Mouse (Mus musculus): ENCODE measurements at regions not wholly inside any gene's neighbourhood (a gene's known extent, or its start where the extent isn't known, plus 50 kb on each side); places are given as distances from the start of the nearest gene placed in this dataset.

- DNase-seq (ENCODE audit: low spot score), result no peak
- Histone ChIP-seq H3K36me3 (ENCODE audit: control insufficient read depth, insufficient read depth, low read length) (no peaks in the 10 kb centered on the region), H3K27me3 (ENCODE audit: control insufficient read depth, insufficient read depth, low read length) (no peaks in the 10 kb centered on the region), H3K9ac (ENCODE audit: low read length) (no peak overlapping the region), H3K4me1 (replicated peaks; ENCODE audit: control insufficient read depth, insufficient read depth, low read length) (no peaks in the 10 kb centered on the region), H3K9me3 (ENCODE audit: control insufficient read depth, low read length) (no peaks in the 10 kb centered on the region), H3K4me3 (ENCODE audit: low read depth, low read length) (no peak overlapping the region), H3K27ac (ENCODE audit: low read depth, low read length) (no peak overlapping the region), H3K4me2 (ENCODE audit: low read depth, low read length, severe bottlenecking) (no peak overlapping the region)
- no peak for ATAC-seq (replicated peaks; ENCODE audit: low FRiP score)
- 96% methylated on average over 5 of the region's 5 CpGs for WGBS
Observed at GRCm38 (mm10) chr13:6877018-6877901, 228.7 kb upstream of the Pfkp start.

- H3K36me3 ChIP-seq (ENCODE audit: control insufficient read depth, insufficient read depth, low read length), result no peaks in the 10 kb centered on the region
- H3K27me3 ChIP-seq (ENCODE audit: control insufficient read depth, insufficient read depth, low read length), result no peaks in the 10 kb centered on the region
- H3K4me2 ChIP-seq (ENCODE audit: low read depth, low read length, severe bottlenecking), result no peak overlapping the region
- no peak for DNase-seq (ENCODE audit: low spot score)
- no peak overlapping the region for H3K9ac ChIP-seq (ENCODE audit: low read length)
- H3K4me1 ChIP-seq (replicated peaks; ENCODE audit: control insufficient read depth, insufficient read depth, low read length), result no peaks in the 10 kb centered on the region
- no peaks in the 10 kb centered on the region for H3K9me3 ChIP-seq (ENCODE audit: control insufficient read depth, low read length)
- no peak overlapping the region for H3K4me3 ChIP-seq (ENCODE audit: low read depth, low read length)
- no peak for ATAC-seq (replicated peaks; ENCODE audit: low FRiP score)
- WGBS, result 83% methylated on average over 1 of the region's 1 CpGs
- no peak overlapping the region for H3K27ac ChIP-seq (ENCODE audit: low read depth, low read length)
Observed at GRCm38 (mm10) chr13:6862186-6862585, 213.6 kb upstream of the Pfkp start.

DNA sequence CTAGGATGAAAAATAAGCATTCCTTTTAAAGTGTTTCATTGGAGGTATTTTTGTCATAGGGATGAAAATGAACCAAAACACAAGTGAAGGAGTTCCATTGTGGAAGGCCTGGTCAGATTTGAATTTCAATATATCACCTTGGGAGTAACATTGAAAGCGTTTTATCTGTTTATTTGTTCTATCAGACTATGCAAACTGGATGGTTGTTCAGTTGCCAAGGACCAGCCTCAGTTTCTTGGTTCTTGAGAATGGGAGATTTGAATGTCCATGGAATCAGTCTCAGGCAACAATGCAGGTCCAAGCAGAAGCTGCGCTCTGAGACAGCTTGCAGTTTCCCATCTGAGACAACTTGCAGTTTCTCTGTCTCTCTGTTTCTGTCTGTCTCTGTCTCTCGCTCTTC is 211.0 kb upstream of the Pfkp start:
- H3K9ac ChIP-seq (ENCODE audit: low read length), result no peak overlapping the region
- no peaks in the 10 kb centered on the region for H3K36me3 ChIP-seq (ENCODE audit: control insufficient read depth, insufficient read depth, low read length)
- no peaks in the 10 kb centered on the region for H3K9me3 ChIP-seq (ENCODE audit: control insufficient read depth, low read length)
- no peak overlapping the region for H3K4me3 ChIP-seq (ENCODE audit: low read depth, low read length)
- H3K4me2 ChIP-seq (ENCODE audit: low read depth, low read length, severe bottlenecking), result no peak overlapping the region
- 88% methylated on average over 3 of the region's 3 CpGs for WGBS
- no peaks in the 10 kb centered on the region for H3K27me3 ChIP-seq (ENCODE audit: control insufficient read depth, insufficient read depth, low read length)
- H3K4me1 ChIP-seq (replicated peaks; ENCODE audit: control insufficient read depth, insufficient read depth, low read length), result no peaks in the 10 kb centered on the region; the same call in 1 of the 2 replicates
- ATAC-seq (replicated peaks; ENCODE audit: low FRiP score), result no peak
- no peak for DNase-seq (ENCODE audit: low spot score)
- no peak overlapping the region for H3K27ac ChIP-seq (ENCODE audit: low read depth, low read length)

DNA sequence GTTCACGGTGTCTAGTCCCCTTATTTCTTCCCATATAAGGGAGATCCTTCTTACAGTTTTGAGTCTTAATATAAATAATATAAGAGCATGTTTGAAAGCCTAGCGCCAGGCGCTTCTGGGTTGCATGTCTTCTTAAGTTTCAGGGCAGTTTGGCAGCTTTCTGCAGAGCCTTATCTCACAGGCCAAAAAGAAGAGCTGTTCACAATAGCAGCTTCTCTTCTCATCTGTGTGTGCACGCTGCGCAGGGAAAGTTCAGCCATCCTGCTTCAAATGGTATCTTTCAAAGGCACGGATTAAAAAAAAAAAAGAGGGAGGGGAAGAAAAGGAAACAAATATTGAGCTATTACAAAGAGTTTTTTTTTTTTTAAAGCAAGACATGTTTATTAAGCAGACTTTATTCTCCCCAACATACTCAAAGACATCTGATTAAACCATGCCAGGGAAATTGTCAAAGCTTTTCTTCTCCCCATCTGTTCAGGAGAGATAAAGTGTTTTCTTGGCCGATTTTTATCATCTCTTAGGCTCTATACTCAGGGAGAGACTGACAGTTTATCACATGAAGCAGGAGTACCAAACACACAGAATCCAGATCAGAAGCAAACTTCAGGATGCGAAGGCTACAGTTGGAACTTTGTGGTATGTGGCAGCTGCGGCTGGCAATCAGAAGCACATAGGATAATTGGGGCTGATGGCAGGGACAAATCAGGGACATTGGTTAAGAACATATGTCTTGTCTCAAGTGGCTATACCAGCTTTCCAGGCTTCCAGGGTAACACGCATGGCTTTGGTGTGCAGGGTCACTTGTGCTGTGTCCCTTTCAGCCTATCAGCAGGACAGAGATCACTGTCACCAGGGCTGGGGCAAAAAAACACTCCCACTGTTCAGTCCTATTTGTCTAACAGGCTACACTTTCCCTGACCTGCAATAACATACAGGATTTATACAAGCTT is 206.9 kb upstream of the Pfkp start:
- H3K27ac ChIP-seq (ENCODE audit: low read depth, low read length), result no peak overlapping the region
- WGBS, result 69% methylated on average over 10 of the region's 10 CpGs

DNA sequence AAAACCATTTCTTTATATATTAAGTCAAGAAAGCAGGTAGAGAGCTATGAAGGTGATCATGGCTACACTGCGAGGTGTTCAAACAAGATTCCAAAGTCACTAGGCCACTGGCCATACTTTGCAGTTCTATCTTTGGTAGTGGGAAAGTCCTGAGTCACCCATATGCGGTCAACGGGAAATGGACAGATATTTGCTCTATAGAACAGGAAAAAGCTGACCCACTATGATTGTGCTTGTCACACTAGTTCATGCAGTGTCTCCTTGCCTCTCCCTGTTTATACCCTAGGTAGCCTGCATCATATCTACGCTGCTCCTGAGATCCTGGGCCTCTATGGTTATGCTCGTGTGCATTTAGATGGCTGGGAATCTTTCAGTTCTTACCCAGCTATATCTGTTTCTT is 188.9 kb upstream of the Pfkp start:
- 89% methylated on average over 5 of the region's 5 CpGs for WGBS
- Histone ChIP-seq H3K36me3 (ENCODE audit: control insufficient read depth, insufficient read depth, low read length) (no peaks in the 10 kb centered on the region), H3K9ac (ENCODE audit: low read length) (no peak overlapping the region), H3K9me3 (ENCODE audit: control insufficient read depth, low read length) (no peaks in the 10 kb centered on the region), H3K4me1 (replicated peaks; ENCODE audit: control insufficient read depth, insufficient read depth, low read length) (no peaks in the 10 kb centered on the region), H3K27me3 (ENCODE audit: control insufficient read depth, insufficient read depth, low read length) (no peaks in the 10 kb centered on the region), H3K4me2 (ENCODE audit: low read depth, low read length, severe bottlenecking) (no peak overlapping the region), H3K4me3 (ENCODE audit: low read depth, low read length) (no peak overlapping the region), H3K27ac (ENCODE audit: low read depth, low read length) (no peak overlapping the region)
- DNase-seq (ENCODE audit: low spot score) (no peak), ATAC-seq (replicated peaks; ENCODE audit: low FRiP score) (no peak)

More for the DNA sequence above, 206.9 kb upstream of the Pfkp start:
- Histone ChIP-seq H3K9me3 (ENCODE audit: control insufficient read depth, low read length) (no peaks in the 10 kb centered on the region), H3K27me3 (ENCODE audit: control insufficient read depth, insufficient read depth, low read length) (no peaks in the 10 kb centered on the region), H3K9ac (ENCODE audit: low read length) (no peak overlapping the region), H3K4me3 (ENCODE audit: low read depth, low read length) (no peak overlapping the region), H3K36me3 (ENCODE audit: control insufficient read depth, insufficient read depth, low read length) (no peaks in the 10 kb centered on the region), H3K4me2 (ENCODE audit: low read depth, low read length, severe bottlenecking) (no peak overlapping the region), H3K4me1 (replicated peaks; ENCODE audit: control insufficient read depth, insufficient read depth, low read length) (no peaks in the 10 kb centered on the region; the same call in 1 of the 2 replicates)
- ATAC-seq (replicated peaks; ENCODE audit: low FRiP score) (peak; percentile 60), DNase-seq (ENCODE audit: low spot score) (no peak)

- Histone ChIP-seq H3K4me2 (ENCODE audit: low read depth, low read length, severe bottlenecking) (no peak overlapping the region), H3K9me3 (ENCODE audit: control insufficient read depth, low read length) (no peaks in the 10 kb centered on the region), H3K4me3 (ENCODE audit: low read depth, low read length) (no peak overlapping the region), H3K27me3 (ENCODE audit: control insufficient read depth, insufficient read depth, low read length) (no peaks in the 10 kb centered on the region), H3K27ac (ENCODE audit: low read depth, low read length) (no peak overlapping the region), H3K9ac (ENCODE audit: low read length) (no peak overlapping the region), H3K4me1 (replicated peaks; ENCODE audit: control insufficient read depth, insufficient read depth, low read length) (no peaks in the 10 kb centered on the region), H3K36me3 (ENCODE audit: control insufficient read depth, insufficient read depth, low read length) (no peaks in the 10 kb centered on the region)
- no peak for DNase-seq (ENCODE audit: low spot score)
- ATAC-seq (replicated peaks; ENCODE audit: low FRiP score), result peak; percentile 55
- 81% methylated on average over 1 of the region's 1 CpGs for WGBS
Observed at GRCm38 (mm10) chr13:6837075-6837422, 188.5 kb upstream of the Pfkp start.

GRCm38 (mm10) chr13:6836351-6837074 is 187.9 kb upstream of the Pfkp start:
- 30% methylated on average over 6 of the region's 6 CpGs for WGBS
- H3K27me3 ChIP-seq (ENCODE audit: control insufficient read depth, insufficient read depth, low read length), result no peaks in the 10 kb centered on the region
- no peaks in the 10 kb centered on the region for H3K36me3 ChIP-seq (ENCODE audit: control insufficient read depth, insufficient read depth, low read length)
- no peaks in the 10 kb centered on the region for H3K4me1 ChIP-seq (replicated peaks; ENCODE audit: control insufficient read depth, insufficient read depth, low read length)
- ATAC-seq (replicated peaks; ENCODE audit: low FRiP score) (peak; percentile 89), DNase-seq (ENCODE audit: low spot score) (peak; percentile 75)
- H3K4me2 ChIP-seq (ENCODE audit: low read depth, low read length, severe bottlenecking), result no peak overlapping the region
- no peak overlapping the region for H3K27ac ChIP-seq (ENCODE audit: low read depth, low read length)
- no peak overlapping the region for H3K4me3 ChIP-seq (ENCODE audit: low read depth, low read length)
- no peak overlapping the region for H3K9ac ChIP-seq (ENCODE audit: low read length)
- H3K9me3 ChIP-seq (ENCODE audit: control insufficient read depth, low read length), result no peaks in the 10 kb centered on the region

DNA sequence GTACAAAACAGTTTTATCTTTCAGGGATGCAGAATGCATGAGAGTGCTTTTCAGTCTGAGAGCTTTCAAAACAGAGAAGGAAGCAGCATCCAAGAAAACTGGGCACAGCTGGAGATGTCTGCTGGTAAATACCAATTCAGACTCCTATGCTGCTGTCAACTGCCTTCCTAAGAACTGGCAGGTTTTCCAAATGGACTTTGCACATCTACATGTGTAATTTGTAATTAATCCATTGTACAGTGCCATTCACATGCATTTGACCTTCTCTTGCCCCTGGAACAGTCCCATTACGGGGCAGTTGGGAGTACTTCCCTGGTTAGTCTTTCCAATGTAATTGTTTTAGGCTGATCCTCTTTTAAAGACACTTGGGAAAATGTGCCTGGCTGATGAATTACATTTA is 181.3 kb upstream of the Pfkp start:
- H3K4me2 ChIP-seq (ENCODE audit: low read depth, low read length, severe bottlenecking), result no peak overlapping the region
- H3K9me3 ChIP-seq (ENCODE audit: control insufficient read depth, low read length), result no peaks in the 10 kb centered on the region
- DNase-seq (ENCODE audit: low spot score), result no peak
- no peaks in the 10 kb centered on the region for H3K36me3 ChIP-seq (ENCODE audit: control insufficient read depth, insufficient read depth, low read length)
- H3K9ac ChIP-seq (ENCODE audit: low read length), result no peak overlapping the region
- no peak for ATAC-seq (replicated peaks; ENCODE audit: low FRiP score)
- no peaks in the 10 kb centered on the region for H3K4me1 ChIP-seq (replicated peaks; ENCODE audit: control insufficient read depth, insufficient read depth, low read length)
- no peak overlapping the region for H3K4me3 ChIP-seq (ENCODE audit: low read depth, low read length)
- no peaks in the 10 kb centered on the region for H3K27me3 ChIP-seq (ENCODE audit: control insufficient read depth, insufficient read depth, low read length)
- no peak overlapping the region for H3K27ac ChIP-seq (ENCODE audit: low read depth, low read length)
- WGBS, result 52% methylated on average over 1 of the region's 1 CpGs
